Mouse (Mus musculus): ENCODE results near the gene Eps15l1. TPM values are rescaled to one million over a fixed set of nuclear protein-coding genes. Genes with fewer than 3 reads are reported as not detected.
A peak's percentile ranks its signal among the peaks of the same experiment; 100 is the strongest.

The Eps15l1 gene
- polyA plus RNA-seq, 1 experiment, result 18.0 TPM

- Histone ChIP-seq H3K4me3 (ENCODE audit: insufficient read depth, low read depth, low read length) (no peak overlapping the region), H3K27ac (replicated peaks; ENCODE audit: low read depth, low read length) (no peak overlapping the region; the same call in 1 of the 2 replicates), H3K4me1 (ENCODE audit: control insufficient read depth, insufficient read depth, insufficient read length, low read length) (no peaks in the 10 kb centered on the region)
These were observed 97.1 kb downstream of the Eps15l1 start for GRCm38 (mm10) chr8:72324036-72324706.

GRCm38 (mm10) chr8:72323131-72323725 is 98.0 kb downstream of the Eps15l1 start:
- Histone ChIP-seq H3K4me1 (ENCODE audit: control insufficient read depth, insufficient read depth, insufficient read length, low read length) (no peaks in the 10 kb centered on the region), H3K27ac (replicated peaks; ENCODE audit: low read depth, low read length) (peak overlapping the region; percentile 70), H3K4me3 (ENCODE audit: insufficient read depth, low read depth, low read length) (peak overlapping the region; percentile 95)

GRCm38 (mm10) chr8:72322471-72322889 is 98.8 kb downstream of the Eps15l1 start:
- Histone ChIP-seq H3K4me1 (ENCODE audit: control insufficient read depth, insufficient read depth, insufficient read length, low read length) (no peaks in the 10 kb centered on the region), H3K4me3 (ENCODE audit: insufficient read depth, low read depth, low read length) (peak overlapping the region; percentile 95), H3K27ac (replicated peaks; ENCODE audit: low read depth, low read length) (peak overlapping the region; percentile 70)

GRCm38 (mm10) chr8:72321635-72322441 is 99.4 kb downstream of the Eps15l1 start:
- Histone ChIP-seq H3K4me3 (ENCODE audit: insufficient read depth, low read depth, low read length) (peak overlapping the region; percentile 95), H3K27ac (replicated peaks; ENCODE audit: low read depth, low read length) (peak overlapping the region; percentile 70), H3K4me1 (ENCODE audit: control insufficient read depth, insufficient read depth, insufficient read length, low read length) (no peaks in the 10 kb centered on the region)

GRCm38 (mm10) chr8:72320803-72321583 is 100.3 kb downstream of the Eps15l1 start:
- Histone ChIP-seq H3K27ac (replicated peaks; ENCODE audit: low read depth, low read length) (peak overlapping the region; percentile 70), H3K4me1 (ENCODE audit: control insufficient read depth, insufficient read depth, insufficient read length, low read length) (no peaks in the 10 kb centered on the region)

GRCm38 (mm10) chr8:72319921-72320802 is 101.1 kb downstream of the Eps15l1 start:
- no peaks in the 10 kb centered on the region for H3K4me1 ChIP-seq (ENCODE audit: control insufficient read depth, insufficient read depth, insufficient read length, low read length)
- H3K4me3 ChIP-seq (ENCODE audit: insufficient read depth, low read depth, low read length), result peak overlapping the region; percentile 95
- H3K27ac ChIP-seq (replicated peaks; ENCODE audit: low read depth, low read length), result peak overlapping the region; percentile 70

More at GRCm38 (mm10) chr8:72320803-72321583, 100.3 kb downstream of the Eps15l1 start:
- H3K4me3 ChIP-seq (ENCODE audit: insufficient read depth, low read depth, low read length), result peak overlapping the region; percentile 95

- Histone ChIP-seq H3K4me3 (ENCODE audit: insufficient read depth, low read depth, low read length) (peak overlapping the region; percentile 95), H3K27ac (replicated peaks; ENCODE audit: low read depth, low read length) (peak overlapping the region; percentile 93)
These were observed 101.9 kb downstream of the Eps15l1 start for GRCm38 (mm10) chr8:72319397-72319796.

GRCm38 (mm10) chr8:72318801-72319322 is 102.4 kb downstream of the Eps15l1 start, which contains the start of gene Klf2:
Gene Klf2 (plus strand): TSS chr8:72319033.
- Histone ChIP-seq H3K4me1 (ENCODE audit: control insufficient read depth, insufficient read depth, insufficient read length, low read length) (no peaks in the 10 kb centered on the region), H3K27ac (replicated peaks; ENCODE audit: low read depth, low read length) (peak within 1 kb of the TSS; percentile 93), H3K4me3 (ENCODE audit: insufficient read depth, low read depth, low read length) (peak within 1 kb of the TSS; percentile 95)

More at GRCm38 (mm10) chr8:72319397-72319796, 101.9 kb downstream of the Eps15l1 start:
- H3K4me1 ChIP-seq (ENCODE audit: control insufficient read depth, insufficient read depth, insufficient read length, low read length), result no peaks in the 10 kb centered on the region

GRCm38 (mm10) chr8:72317741-72318301 is 103.4 kb downstream of the Eps15l1 start:
- no peaks in the 10 kb centered on the region for H3K4me1 ChIP-seq (ENCODE audit: control insufficient read depth, insufficient read depth, insufficient read length, low read length)
- H3K4me3 ChIP-seq (ENCODE audit: insufficient read depth, low read depth, low read length), result no peak overlapping the region
- H3K27ac ChIP-seq (replicated peaks; ENCODE audit: low read depth, low read length), result peak overlapping the region; percentile 40; the same call in 1 of the 2 replicates

- Histone ChIP-seq H3K4me1 (ENCODE audit: control insufficient read depth, insufficient read depth, insufficient read length, low read length) (peaks cover 2% of the 10 kb centered on the region), H3K4me3 (ENCODE audit: insufficient read depth, low read depth, low read length) (no peak overlapping the region), H3K27ac (replicated peaks; ENCODE audit: low read depth, low read length) (no peak overlapping the region)
These were observed 105.1 kb downstream of the Eps15l1 start for GRCm38 (mm10) chr8:72316053-72316695.

- Histone ChIP-seq H3K4me1 (ENCODE audit: control insufficient read depth, insufficient read depth, insufficient read length, low read length) (peaks cover 10% of the 10 kb centered on the region), H3K4me3 (ENCODE audit: insufficient read depth, low read depth, low read length) (no peak overlapping the region), H3K27ac (replicated peaks; ENCODE audit: low read depth, low read length) (no peak overlapping the region)
These were observed 108.2 kb downstream of the Eps15l1 start for GRCm38 (mm10) chr8:72312926-72313518.

GRCm38 (mm10) chr8:72310849-72311506 is 110.3 kb downstream of the Eps15l1 start:
- H3K4me1 ChIP-seq (ENCODE audit: control insufficient read depth, insufficient read depth, insufficient read length, low read length), result peaks cover 12% of the 10 kb centered on the region
- peak overlapping the region; percentile 34; the same call in 1 of the 2 replicates for H3K27ac ChIP-seq (replicated peaks; ENCODE audit: low read depth, low read length)
- no peak overlapping the region for H3K4me3 ChIP-seq (ENCODE audit: insufficient read depth, low read depth, low read length)

All from brown adipose tissue, adult 24 weeks (tissue).